Mouse (Mus musculus): Measurements from ENCODE around the gene Drd5.
A peak's percentile ranks its signal among the peaks of the same experiment; 100 is the strongest.

The Drd5 gene

DNA sequence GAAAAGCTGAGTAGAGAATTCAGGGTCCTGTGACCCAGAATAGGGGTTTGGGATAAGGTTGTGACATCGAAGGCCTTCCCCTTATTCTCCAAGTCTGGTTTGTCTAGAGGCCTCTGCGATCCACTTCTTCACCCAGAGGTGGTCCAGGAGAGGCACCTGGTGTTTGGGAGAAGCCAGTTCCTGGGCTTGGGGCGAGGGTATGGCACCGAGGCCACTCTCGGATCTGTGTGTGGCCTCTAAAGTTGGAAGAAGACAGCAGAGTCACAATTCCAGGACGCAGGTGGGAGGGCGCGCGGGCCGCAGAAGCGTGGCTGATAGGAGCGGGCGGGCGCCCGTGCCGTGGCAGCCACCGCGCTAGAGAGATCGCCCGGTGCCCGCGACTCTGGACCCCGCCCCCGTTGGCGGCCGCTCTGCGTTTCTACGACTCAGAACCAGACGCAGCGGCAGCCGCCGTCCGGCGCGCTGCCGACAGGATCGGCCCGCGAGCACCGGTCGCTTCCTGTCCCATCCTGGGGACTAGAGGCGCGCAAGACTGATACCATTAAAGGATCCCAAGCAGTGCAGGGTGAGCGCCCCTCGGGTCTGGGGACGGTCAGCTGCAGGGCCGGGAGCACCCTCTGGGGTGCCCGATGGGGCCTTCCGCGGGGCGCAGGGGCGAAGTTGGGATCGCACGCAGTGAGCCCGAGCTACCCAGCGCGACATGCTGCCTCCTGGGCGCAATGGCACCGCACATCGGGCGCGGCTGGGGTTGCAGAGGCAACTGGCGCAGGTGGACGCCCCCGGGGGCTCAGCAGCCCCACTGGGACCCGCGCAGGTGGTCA, at the start of gene Drd5:
Gene Drd5, plus strand, starts transcription at position 402 of the 821 bp plus-strand sequence.
- no peak for DNase-seq (ENCODE audit: low read depth, low spot score)

DNA sequence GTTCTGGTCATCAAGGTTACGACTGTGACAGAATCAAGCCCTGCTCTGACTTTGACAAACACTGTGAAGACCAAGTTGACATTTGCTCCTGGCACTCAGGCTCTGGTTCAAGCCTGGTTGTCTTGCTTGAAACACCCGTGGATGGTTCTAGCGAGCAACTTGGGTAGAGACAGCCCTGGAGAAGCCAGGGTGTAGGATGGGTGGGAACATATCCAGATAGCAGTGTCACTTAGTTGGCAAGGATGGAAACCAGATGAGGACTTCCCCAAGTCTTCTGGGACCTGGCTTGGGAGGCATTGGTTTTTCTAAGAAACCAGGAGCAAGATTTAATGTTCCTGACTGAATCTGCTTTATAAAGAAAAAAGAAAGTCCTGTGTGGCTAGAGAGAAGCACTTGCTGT, 48.2 kb upstream of the Drd5 start:
- no peak for DNase-seq (ENCODE audit: low read depth, low spot score)

DNA sequence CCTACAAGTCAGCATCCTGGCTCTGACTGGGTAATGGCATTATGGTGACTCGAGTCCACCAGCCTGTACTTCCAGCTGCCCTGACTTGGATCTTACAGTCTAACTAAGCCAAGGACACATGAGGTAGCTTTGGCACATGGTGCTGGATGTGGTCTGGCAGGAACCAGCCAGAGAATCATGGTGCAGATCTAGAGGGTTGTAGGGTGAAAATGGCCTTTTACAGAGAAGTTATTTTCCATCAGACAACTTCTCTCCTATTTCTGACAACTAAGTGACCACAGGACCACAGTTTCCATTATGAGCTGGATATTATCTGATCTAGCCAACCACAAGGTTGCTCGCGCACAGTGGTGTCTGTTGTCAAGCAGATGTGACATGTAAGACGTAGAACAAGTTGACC, 45.3 kb upstream of the Drd5 start:
- no peak for DNase-seq (ENCODE audit: low read depth, low spot score)

DNA sequence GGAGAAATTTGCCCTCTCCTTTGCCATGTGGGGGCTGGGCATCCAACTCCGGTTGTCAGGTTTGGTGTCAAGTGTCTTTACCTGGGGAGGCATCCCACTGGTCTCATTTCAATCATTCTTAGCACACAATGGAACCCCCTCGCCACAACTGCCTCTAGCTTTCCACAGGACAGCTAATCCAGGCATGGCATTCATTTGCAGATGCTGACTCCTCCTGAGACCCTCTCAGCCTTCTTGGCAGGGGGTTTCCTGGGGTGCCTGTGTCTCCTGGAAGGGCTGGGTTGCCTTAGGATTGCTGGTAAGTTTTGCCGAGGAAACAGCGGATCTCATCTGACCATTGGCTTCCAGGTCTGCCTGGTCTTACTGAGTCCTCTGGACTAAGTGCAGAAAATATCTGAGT, 43.4 kb upstream of the Drd5 start, which contains the start of gene Otop1:
Gene Otop1, plus strand, starts transcription at position 202 of the 400 bp plus-strand sequence.
- DNase-seq (ENCODE audit: low read depth, low spot score) = no peak

DNA sequence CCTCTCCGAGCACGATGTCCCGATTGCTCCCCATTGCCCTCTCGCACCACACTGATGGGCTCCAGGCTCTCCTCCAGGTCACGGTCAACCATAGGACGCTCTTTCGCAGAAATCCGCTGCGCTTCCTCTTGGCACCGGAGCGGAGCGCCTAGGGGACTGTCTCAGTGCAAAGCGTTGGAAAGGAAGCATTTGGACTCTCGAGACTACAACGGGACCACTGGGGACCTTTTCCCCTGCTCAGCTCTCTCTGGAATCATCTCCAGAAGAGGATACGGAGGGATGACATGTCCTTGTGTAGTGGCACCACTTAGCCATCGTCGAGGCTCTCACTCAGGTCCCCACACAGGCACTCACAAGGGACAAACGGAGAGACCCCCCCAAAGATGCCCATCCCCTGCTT, 42.7 kb upstream of the Drd5 start:
- no peak for DNase-seq (ENCODE audit: low read depth, low spot score)

DNA sequence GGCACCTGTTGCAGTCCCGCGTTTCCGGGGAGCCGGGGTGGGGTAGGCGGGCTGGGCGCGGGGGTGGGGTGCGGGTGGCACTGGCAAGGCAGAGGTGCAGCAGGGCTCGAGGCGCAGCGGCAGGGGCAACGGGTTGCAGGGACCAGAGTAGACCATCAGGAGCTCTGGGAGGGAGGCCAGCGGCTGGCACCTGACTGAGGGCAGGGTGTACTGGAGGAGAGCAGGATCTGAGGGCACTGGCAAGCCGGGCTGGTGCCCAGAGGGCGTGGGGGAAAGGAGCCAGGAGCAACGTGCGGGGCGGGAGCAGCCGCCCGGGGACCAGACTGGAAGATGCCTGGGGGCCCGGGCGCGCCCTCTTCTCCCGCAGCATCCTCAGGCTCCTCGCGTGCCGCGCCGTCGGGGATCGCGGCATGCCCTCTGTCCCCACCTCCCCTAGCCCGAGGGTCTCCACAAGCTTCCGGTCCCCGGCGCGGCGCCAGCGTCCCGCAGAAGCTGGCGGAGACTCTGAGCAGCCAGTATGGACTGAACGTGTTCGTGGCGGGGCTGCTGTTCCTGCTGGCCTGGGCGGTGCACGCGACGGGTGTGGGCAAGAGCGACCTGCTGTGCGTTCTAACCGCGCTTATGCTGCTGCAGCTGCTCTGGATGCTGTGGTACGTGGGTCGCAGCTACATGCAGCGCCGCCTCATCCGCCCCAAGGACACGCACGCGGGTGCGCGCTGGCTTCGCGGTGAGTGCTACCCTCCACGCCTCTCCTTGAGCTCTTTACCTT, 41.9 kb upstream of the Drd5 start:
- DNase-seq (ENCODE audit: low read depth, low spot score) = no peak

DNA sequence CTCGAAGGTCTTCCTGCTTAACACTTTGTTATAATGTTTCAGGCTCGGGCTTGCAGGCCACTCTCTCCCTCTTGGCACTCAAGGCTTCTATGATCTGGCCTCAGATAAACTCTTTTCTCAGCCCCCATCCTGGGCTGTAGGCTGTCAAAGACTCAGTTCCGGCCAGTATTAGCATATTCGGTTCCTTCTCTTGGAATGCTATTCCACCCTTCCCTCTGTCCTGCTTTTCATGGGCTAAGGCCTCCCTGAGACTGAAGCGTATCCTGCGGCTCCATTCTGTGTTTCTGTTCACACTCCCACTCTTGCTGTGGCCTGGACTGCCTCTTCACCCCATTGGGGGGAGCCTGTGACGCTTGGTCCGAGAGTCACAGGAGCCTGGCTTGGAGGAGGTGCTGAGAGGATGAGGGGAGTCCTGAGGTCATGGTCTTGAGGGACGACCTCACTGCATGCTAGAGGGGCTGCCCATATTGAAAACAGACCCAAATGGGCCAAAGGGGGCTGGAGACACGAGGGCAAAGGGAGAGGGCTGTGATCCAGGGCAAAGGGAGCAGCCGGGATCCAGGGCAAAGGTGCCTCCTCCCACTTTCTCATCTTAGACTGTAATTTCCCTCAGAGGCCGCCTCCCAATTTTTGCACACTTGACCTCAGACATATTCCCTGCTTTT, 41.1 kb upstream of the Drd5 start:
- no peak for DNase-seq (ENCODE audit: low read depth, low spot score)

DNA sequence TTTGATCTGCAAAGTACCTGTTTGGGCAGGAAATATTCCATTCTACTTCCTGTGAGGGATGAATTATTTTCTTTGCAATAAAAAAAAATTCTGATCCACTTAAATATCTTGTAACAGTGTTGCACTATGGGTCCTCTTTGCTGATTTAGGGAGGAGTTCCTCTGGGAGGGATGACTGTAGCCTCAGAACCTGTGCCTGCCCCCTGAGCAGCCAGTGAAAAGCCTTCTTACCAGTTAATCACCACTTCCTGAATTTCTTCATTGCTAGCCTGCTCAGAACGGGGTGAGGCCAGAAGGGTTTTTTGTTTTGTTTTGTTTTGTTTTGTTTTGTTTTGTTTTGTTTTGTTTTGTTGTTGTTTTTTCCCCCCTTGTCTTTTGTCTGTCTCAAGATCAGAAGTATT, 39.1 kb upstream of the Drd5 start:
- no peak for DNase-seq (ENCODE audit: low read depth, low spot score)

DNA sequence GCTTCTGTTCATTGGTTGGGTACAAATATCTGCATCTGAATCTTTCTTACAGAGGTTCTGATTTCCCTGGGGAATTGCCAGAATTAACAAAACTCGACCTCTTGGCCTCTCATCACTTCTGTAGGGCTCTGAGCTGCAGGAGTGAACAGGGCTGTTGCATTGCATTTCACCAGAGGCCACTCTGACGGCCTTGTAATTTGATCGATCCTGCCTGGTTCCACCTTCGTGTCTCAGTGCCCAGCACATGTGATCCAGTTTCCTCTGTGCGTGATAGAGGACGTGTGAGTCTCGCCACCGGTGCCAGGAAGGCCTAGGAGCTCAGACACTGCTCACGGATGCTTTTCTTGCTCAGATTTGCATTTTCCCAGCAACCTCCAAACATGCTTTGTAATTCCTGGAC, 33.4 kb upstream of the Drd5 start:
- DNase-seq (ENCODE audit: low read depth, low spot score) = no peak

DNA sequence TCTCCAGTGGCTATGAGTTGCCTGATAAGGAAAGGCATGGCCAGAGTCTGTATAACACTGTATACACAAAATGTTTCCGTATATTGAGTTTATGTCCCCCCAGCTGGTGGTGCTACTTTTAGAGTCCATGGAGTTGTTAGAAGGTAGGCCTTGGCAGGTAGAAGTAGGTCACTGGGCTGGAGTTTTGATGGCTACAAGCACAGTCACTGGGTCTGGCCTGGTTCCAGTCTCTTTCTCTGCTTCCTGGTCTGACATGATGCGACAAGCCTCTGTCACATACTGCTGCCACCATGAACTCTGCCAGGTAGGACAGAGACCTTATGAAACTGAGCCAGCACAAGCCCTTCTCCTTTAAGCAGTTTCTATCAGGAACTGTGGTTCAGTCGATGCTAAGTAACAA, 30.7 kb upstream of the Drd5 start:
- no peak for DNase-seq (ENCODE audit: low read depth, low spot score)

DNA sequence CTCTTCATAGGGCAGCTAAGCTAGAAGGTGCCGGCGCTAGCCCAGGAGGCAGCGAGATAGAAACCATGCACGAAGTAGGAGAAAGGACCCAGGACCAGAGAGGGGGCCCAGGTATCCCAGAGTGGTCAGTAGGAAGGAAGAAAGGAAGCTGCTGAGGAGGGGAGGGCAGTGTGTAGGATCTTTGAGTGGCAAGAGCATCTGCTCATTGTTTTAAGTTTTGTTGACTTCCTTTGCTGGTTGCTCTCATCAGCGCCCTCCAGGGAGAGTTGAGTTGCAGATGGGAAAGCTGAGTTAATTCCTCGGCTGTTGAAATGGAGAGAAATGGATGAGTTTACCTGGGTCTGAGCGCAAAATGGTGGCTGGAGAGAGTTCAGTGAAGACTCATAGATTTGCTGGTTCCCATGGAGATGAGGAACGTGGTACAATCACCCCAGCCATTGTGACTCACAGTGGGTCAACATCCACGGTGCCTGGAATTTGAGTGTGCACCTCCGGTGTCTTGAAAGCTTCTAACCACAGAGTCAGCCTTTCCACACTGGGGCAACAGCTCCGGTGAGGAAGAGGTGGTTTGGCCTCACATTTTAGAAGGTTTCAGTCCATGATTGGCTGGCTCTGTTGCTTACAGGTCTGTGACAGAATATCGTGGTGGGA, 17.3 kb upstream of the Drd5 start:
- no peak for DNase-seq (ENCODE audit: low read depth, low spot score)

DNA sequence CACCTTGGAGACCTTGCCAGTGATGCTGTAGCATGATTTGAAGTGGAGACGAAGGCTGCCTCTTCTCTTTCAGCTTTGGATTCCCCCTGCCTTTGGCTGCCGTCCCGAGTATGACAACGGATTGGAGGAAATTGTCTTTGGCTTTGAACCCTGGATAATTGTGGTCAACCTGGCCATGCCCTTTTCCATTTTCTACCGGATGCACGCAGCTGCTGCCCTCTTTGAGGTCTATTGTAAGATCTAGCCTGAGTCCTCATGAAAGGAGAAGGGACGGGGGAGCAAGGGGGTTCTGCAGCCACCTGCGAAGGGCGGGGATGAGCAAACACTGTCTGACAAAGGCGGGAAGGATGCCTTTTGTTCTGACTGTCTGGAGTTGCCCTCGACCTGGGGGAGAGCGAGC, 16.5 kb upstream of the Drd5 start:
- DNase-seq (ENCODE audit: low read depth, low spot score) = no peak

DNA sequence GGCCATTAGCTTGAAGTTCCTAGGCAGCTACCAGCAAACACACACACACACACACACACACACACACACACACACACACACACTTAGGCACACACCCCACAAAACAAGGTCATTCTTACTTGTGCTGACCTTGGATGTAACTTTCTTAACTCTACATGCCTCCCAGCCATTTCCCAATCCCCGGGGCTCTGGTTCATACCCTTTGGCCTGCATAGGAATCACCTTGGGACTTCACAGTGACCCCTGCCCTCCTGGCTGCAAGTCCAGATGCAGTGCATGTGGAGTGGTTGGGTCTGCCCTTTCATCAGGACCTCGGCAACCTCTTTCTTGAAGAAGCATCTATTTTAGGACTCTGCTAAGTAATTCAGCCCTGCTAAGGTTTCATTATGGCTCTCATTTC, 13.9 kb upstream of the Drd5 start:
- no peak for DNase-seq (ENCODE audit: low read depth, low spot score)

DNA sequence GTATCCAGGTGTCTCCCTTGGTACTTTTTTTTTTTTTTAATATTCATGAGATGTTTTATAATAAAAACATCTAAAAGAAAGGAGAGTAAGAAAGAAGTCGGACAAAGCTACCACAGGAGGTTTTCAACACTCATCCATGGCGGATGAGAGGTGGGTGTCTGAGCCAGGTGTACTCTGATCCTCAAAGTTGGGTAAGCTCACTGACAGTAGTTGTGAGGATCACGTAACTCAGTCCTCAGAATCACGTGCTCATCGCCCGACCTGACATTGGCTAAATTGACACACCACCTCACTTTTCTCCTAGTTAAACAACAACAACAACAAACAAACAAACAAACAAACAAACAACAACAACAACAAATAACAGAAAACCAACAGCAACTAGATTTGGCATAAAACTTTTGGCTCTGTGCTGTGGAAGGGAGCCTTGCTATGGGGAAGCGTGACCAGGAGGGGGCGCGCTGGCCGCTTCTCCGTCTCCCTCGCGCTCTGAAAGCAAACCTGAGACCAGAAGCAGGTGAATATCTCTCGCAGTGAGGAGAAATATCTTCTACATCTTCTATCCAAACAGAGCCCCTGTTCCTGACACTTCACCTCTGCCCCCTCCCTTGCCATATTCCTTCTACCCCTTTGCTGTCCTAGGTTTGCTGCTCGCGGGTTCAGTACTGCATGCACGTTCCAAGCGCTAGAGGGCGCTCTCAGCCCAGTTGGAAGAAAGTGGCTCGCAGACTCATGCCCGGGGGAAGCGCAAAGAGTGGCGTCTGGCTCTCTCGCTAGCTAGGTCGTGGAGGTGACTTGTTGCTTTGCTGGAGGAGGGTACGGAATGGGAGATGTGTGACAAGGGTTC, 11.7 kb upstream of the Drd5 start:
- DNase-seq (ENCODE audit: low read depth, low spot score) = peak; percentile 90

DNA sequence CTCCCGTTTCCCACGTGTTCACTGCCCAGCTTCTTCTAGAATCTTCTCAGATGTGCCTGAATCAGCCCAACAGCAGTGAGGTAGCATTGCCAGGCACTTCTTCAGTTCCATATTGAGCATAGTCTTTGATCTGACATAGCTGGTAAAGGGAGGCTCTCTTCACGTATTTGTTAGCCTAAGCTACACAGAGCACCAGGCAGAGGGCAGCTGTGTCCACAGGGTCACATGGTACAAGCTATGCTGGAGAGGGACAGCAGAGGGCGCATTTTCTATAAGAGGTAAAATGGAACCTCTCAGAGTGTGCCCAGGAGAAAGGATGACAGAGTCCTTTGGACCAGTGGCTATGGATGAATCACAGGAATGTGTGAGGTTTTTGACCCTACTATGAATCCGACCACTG, 10.3 kb upstream of the Drd5 start:
- DNase-seq (ENCODE audit: low read depth, low spot score) = peak; percentile 47

DNA sequence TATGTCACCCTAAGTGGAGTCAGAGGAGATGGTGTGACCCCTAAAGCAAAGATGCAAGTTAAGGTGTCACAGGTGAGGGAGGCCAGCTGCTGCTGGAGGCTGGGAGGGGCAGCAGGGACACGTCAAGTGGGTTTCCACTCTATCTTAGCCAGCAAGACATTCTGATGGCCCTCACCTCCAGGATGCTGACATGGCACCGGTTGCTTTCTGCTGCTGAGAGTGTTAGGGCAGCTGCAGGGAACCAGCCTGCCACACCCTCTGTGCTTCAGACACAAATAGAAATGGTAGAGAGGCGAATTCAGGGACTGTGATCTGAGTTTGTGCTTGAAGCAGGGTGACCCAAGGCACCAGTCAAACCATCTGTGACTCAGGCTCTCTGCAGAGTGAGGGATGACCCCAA, 9.4 kb upstream of the Drd5 start:
- no peak for DNase-seq (ENCODE audit: low read depth, low spot score)

DNA sequence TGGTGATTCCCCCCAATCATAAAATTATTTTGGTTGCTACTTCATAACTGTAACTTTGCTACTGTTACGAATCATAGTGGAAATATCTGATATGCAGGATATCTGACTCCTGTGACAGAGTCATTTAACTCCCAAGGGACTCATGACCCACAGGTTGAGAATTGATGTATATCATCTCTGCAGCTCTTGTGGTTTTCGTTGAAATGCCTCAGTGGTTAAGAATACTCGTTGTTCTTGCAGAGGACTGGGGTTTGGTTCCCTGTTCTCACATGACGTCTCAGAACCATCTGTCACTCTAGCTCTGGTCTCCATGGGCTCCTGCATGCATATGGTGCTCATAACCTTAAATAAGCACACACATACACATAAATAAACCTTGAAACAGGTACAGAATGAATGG, 14.2 kb downstream of the Drd5 start:
- DNase-seq (ENCODE audit: low read depth, low spot score) = no peak

DNA sequence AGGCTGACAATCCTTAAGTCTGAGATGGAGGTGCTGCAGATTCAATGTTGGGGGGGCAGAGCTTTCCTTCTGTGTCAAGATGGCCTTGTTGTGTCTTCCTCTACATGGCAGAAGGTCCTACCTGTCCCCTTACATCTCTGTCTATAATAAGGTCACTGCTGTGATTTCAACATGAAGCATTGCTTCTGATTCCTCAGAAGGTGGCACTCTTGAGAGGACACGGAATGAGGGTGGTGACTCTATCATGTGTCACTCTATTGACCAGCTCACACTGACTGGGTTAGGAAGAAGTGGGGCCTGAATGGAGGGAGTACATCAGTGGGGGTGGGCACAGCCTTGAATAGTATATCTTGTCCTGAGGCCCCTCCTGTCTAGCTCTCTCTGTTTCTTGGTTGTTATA, 15.4 kb downstream of the Drd5 start:
- DNase-seq (ENCODE audit: low read depth, low spot score) = no peak

DNA sequence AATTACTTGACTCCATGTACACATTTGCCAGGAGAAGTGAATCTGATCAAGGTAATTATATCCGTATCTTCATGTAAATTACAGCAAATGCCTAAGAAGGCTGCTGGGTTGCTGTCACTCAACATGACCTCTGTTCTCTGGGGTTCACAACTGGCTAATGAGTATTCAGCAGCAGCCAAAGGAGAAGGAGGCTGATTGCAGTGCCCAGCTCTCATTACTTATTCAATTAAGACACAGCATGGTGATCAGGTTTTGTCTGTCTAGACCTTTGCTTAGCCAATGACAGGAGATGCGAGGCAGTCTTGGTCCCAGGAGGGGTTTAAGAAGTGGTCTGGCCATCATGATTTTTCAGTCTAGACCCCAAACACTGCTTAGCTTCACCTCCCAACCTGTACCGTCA, 23.9 kb downstream of the Drd5 start:
- no peak for DNase-seq (ENCODE audit: low read depth, low spot score)

DNA sequence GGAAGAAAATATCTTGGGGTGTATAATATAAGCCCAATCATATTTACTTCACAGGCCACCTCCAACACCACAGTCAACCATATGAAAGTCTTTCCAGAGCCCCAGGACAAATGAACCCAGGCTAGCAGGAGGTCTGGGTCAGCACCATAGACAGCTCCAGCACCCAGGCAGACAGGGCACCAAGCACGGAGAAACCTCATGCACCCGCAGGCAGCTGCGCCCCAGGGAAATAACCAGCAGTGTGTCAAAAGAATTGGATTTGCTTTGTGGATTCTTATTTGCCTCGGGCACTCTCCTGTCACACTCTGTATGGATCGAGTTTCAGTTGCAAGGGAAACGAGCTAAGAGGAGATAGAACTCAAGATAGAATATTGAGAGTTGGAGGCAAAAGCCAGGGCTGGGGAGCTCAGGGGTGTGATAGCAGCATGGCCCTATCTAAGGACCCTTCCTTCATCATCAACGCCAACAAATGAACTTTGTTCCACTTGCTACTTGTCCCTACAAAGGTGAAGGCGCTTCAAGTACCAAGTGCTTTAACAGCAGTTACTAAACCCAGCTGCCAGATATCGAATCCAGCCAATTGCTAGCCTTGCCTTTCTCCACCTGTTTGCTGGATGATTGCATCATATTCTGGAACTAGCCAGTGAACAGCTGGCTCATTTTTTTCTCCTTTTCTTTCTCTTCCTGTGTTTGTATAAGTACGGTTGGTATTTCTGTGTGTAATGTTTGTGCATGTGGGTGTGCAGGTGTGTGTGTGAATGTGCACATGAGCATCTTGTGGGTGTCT, 27.7 kb downstream of the Drd5 start:
- peak; percentile 67 for DNase-seq (ENCODE audit: low read depth, low spot score)

Data from forelimb bud, embryonic 11.5 days (tissue).